Mouse (Mus musculus) spleen, postnatal 4 days (tissue): ENCODE results near the gene Cep162.

ENCODE experiments used
- DNase-seq, 2 experiments: peaks; one replicate each; pipeline ENCODE4 v3.0.0; 2022; ENCODE audit warnings: low spot score in 2 of 2

The Cep162 gene

GRCm38 (mm10) chr9:87254903-87255695, at the start of gene Cep162:
TSS of gene Cep162 (minus strand) at chr9:87255536.
- DNase-seq = peak; percentile 77 to 89

- no peak for DNase-seq
Measured at GRCm38 (mm10) chr9:87303196-87303595, 47.9 kb upstream of the Cep162 start.

GRCm38 (mm10) chr9:87298900-87299299, 43.6 kb upstream of the Cep162 start:
- DNase-seq = no peak

- no peak for DNase-seq
Measured at GRCm38 (mm10) chr9:87297522-87297921, 42.2 kb upstream of the Cep162 start.

GRCm38 (mm10) chr9:87255696-87256030, 327 bp upstream of the Cep162 start:
- no peak for DNase-seq

- no peak for DNase-seq
Measured at GRCm38 (mm10) chr9:87248118-87248517, 7.2 kb downstream of the Cep162 start.

- no peak for DNase-seq
Measured at GRCm38 (mm10) chr9:87247678-87248077, 7.7 kb downstream of the Cep162 start.

GRCm38 (mm10) chr9:87213204-87213603, 42.1 kb downstream of the Cep162 start:
- no peak for DNase-seq

- DNase-seq = no peak
Measured at GRCm38 (mm10) chr9:87210830-87211339, 44.5 kb downstream of the Cep162 start.

- DNase-seq = no peak
Measured at GRCm38 (mm10) chr9:87202431-87202830, 52.9 kb downstream of the Cep162 start.

- DNase-seq = no peak
Measured at GRCm38 (mm10) chr9:87200919-87201318, 54.4 kb downstream of the Cep162 start.

- no peak for DNase-seq
Measured at GRCm38 (mm10) chr9:87200426-87200825, 54.9 kb downstream of the Cep162 start.

- no peak for DNase-seq
Measured at GRCm38 (mm10) chr9:87198036-87198435, 57.3 kb downstream of the Cep162 start.

- DNase-seq = no peak
Measured at GRCm38 (mm10) chr9:87197277-87197676, 58.1 kb downstream of the Cep162 start.

- DNase-seq = no peak
Measured at GRCm38 (mm10) chr9:87193721-87194120, 61.6 kb downstream of the Cep162 start.

- no peak for DNase-seq
Measured at GRCm38 (mm10) chr9:87187336-87187735, 68.0 kb downstream of the Cep162 start.

- DNase-seq = no peak
Measured at GRCm38 (mm10) chr9:87182231-87182630, 73.1 kb downstream of the Cep162 start.

- DNase-seq = no peak
Measured at GRCm38 (mm10) chr9:87178534-87178933, 76.8 kb downstream of the Cep162 start.

GRCm38 (mm10) chr9:87171517-87171916, 83.8 kb downstream of the Cep162 start:
- no peak for DNase-seq

- DNase-seq = no peak
Measured at GRCm38 (mm10) chr9:87170891-87171290, 84.4 kb downstream of the Cep162 start.

- no peak for DNase-seq
Measured at GRCm38 (mm10) chr9:87169144-87169543, 86.2 kb downstream of the Cep162 start.

- DNase-seq = no peak
Measured at GRCm38 (mm10) chr9:87168051-87168450, 87.3 kb downstream of the Cep162 start.

- no peak for DNase-seq
Measured at GRCm38 (mm10) chr9:87167001-87167830, 88.1 kb downstream of the Cep162 start.
